Mouse (Mus musculus): ENCODE measurements around the gene Gm11032.

DNA sequence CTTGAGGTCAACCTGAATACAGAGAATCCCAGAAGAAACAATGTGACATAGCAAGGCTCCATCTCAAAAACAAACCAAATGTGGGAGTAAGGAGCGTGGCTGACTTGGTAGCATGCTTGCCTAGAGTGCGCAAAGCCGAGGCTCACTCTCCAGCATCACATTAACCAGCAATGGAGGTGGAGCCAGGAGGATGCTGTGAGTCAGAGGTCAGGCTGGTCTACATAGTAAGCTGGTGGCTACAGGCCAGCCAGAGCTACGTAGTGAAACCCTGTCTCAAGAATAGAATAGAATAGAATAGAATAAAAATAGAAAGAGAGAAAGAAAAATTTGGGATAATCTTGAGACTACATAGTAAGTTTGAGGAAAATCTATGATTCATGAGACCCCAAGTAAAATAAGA, 2.0 kb downstream of the Gm11032 start:
- TF ChIP-seq CTCF (IDR thresholded peaks at IDR 0.05; ENCODE audit: control insufficient read depth, insufficient read depth, low read length) (no peak), POLR2A (IDR thresholded peaks at IDR 0.05; ENCODE audit: borderline replicate concordance, control insufficient read depth, low read depth, low read length) (no peak)
